Mouse (Mus musculus): ENCODE measurements at regions not wholly inside any gene's neighbourhood (a gene's known extent, or its start where the extent isn't known, plus 50 kb on each side); places are given as distances from the start of the nearest gene placed in this dataset.

GRCm38 (mm10) chr13:48717036-48717435 is 54.2 kb downstream of the Barx1 start:
- ATAC-seq (replicated peaks; ENCODE audit: low FRiP score, poor library complexity, severe bottlenecking): no peak

GRCm38 (mm10) chr13:48717451-48717850 is 54.7 kb downstream of the Barx1 start:
- no peak for ATAC-seq (replicated peaks; ENCODE audit: low FRiP score, poor library complexity, severe bottlenecking)

- no peak for ATAC-seq (replicated peaks; ENCODE audit: low FRiP score, poor library complexity, severe bottlenecking)
These were observed 60.9 kb downstream of the Barx1 start for GRCm38 (mm10) chr13:48723676-48724075.

GRCm38 (mm10) chr13:48726430-48726829 is 63.6 kb downstream of the Barx1 start:
- no peak for ATAC-seq (replicated peaks; ENCODE audit: low FRiP score, poor library complexity, severe bottlenecking)

- peak; percentile 49 for ATAC-seq (replicated peaks; ENCODE audit: low FRiP score, poor library complexity, severe bottlenecking)
These were observed 68.5 kb downstream of the Barx1 start for GRCm38 (mm10) chr13:48731046-48731996.

GRCm38 (mm10) chr13:48732168-48732841 is 69.5 kb downstream of the Barx1 start:
- ATAC-seq (replicated peaks; ENCODE audit: low FRiP score, poor library complexity, severe bottlenecking): no peak

- ATAC-seq (replicated peaks; ENCODE audit: low FRiP score, poor library complexity, severe bottlenecking): no peak
These were observed 72.2 kb downstream of the Barx1 start for GRCm38 (mm10) chr13:48734985-48735384.

GRCm38 (mm10) chr13:48745566-48745965 is 82.8 kb downstream of the Barx1 start:
- no peak for ATAC-seq (replicated peaks; ENCODE audit: low FRiP score, poor library complexity, severe bottlenecking)

GRCm38 (mm10) chr13:48746301-48746700 is 83.5 kb downstream of the Barx1 start:
- no peak for ATAC-seq (replicated peaks; ENCODE audit: low FRiP score, poor library complexity, severe bottlenecking)

Measured in erythroid progenitor cell, adult 5-6 weeks (primary cell).